Mouse (Mus musculus) layer of hippocampus, adult 9-10 months (tissue): Measurements from ENCODE around the gene Mboat7.

Experiments
- DNase-seq: peaks from one replicate; pipeline ENCODE4 v3.0.0; 2022; ENCODE audit warnings: low spot score

Mboat7 gene

DNA sequence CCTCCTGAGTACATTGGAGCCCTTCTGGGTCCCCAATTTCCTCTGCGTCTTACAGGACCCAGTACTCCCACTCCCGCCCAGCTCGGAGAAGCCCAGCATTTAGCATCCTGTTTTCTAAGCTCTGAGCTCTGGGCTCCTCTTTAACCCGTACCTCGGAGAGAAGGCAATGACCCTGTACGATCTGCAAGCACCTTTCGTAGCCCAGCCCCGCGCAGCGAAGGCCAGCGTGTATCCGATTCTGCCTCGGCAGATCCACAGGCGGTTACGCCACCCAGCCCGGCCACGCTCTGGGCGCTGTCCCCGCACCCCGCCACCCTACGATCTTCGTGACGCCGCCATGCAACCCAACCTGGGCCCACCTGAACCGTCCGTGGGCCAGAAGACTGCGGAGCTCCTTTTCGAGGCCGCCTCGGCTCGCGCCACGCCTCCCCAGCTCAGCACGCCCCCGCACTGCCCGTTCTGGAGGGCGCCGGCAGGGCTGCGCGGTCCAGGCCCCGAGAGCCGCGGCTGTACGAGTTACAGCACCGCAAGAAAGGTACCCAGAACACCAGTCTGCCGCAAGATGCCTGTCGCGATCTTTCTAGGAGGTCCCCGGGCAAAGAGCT, 839 bp downstream of the Mboat7 start, which contains the start of gene Tsen34:
Tsen34 (plus strand) TSS at position 482 of the 605 bp plus-strand sequence.
- DNase-seq, result no peak

DNA sequence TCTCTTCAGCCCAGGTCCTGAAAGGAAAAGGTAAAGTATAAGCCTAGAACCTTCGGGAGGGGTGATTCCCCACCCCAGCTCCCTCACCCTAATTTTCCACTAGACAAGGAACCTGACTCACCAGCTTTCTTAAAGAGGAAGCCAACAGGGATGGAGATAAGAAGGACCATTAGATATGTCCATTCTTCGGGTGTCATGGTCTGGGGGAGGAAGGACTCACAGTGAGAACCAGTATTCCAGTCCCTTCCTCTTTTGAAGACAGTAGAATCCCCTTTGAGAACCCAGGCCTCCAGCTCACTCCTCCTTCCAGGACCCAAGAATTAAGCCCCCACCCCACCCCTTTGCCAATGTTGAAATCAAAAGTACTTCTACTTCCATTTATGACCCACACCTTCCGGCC, 1.4 kb downstream of the Mboat7 start:
- DNase-seq, result no peak

DNA sequence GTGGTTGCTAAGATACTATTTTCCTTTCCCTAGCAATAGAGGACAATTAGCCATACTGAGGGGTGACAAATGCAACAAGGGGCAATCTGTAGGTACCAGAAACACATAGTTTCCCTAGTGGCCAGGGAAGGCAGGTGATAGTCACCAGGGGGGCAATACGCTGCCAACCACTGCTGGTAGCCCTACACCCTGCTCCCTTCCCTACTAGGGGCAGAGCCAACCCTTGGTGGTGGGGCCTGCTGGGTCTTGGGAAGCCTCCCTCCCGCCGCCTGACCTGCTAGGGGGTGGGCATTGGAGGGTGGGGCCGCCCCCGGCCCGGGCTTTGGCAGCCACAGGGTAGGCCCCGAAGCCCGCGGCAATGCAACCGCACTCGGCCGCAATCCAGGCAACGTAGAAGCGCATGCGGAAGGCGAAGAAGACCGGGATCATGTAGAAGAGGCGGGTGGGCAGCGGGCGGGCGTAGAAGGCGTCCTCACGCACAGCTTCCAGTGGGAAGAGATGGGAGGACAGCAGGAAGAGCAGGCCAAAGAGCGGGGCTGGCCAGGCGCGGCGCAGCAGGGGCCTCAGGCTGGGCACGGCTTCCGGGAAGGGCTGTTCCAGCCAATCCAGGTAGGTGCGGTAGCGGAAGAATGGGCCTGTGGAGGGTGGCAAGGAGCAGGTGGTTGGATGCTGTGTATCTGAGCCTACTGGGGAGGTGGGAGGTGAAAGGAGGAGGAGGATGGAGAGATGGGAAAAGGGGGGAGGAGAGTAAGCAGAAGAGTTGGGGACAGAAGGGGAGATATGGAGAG, 7.7 kb downstream of the Mboat7 start:
- DNase-seq, result no peak

DNA sequence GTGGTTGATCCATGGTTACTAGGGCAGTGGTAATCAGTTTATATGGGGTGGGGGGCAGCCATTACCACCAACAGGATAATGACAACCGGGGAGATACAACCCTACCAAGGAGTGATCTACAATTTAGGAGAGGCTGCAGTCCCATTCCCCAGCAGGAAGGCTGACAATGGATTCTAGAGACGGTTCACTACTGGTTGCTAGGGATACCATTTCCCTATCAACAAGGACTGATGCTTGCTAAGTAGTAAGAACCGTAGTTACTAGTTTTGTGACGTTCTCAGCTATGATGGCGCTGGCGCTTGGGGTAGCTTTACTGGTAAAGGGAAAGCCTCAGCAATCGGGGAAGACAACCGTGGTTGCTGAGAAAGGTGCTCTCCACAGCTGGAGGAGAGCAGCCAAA, 8.6 kb downstream of the Mboat7 start:
- DNase-seq, result no peak

DNA sequence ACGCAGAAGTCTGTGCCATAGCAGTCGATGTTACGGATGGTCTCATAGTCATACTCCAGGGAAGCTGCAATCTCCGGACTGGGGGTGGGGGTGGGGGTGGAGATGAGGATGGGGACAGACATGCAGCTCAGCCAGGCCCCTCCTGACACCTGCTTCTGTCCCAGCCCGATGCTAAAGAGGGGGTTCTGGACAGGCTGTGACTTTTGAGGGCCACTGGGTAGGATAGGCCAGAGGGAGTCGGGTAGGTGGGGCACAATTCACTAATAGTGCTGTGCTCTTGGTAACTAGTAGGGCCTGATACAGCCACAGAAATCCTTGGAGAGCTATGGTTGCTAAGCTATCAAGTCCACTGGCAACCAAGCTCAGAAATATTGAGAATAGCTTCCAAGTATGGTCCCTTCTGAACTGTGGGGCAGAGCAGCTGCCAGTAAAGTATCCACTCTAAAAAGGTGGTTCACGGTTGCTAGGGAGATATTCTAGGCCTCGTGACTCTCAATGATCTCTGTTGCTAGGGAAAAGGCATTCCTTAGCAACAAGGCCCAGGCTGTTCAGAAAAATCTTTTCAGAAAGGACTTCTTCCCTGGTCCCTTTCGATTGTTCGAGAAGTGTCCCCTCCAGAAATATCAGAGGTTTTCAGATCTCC, 9.3 kb downstream of the Mboat7 start:
- DNase-seq, result no peak

DNA sequence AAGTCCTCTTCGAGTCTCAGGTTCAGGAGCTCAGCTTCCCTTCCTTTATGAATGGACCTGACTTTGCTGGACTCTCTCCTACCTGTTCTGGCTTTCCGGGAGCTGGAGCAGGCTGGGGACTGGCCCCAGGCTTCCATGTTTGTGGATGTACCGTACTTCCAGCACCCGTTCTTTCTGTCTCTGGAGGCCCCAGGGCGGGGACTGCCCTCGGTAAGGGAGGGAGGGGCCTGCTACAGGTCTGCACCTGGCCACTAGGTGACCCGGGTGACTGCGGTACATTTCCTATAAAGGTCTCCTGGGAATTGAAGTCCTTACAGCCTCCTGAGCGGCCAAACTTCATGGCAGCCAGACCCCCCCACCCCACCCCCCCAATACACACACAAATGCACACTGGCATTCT, 16.0 kb downstream of the Mboat7 start, which contains the start of gene Tmc4:
Tmc4 (minus strand) TSS at position 212 of the 400 bp plus-strand sequence.
- DNase-seq, result no peak

DNA sequence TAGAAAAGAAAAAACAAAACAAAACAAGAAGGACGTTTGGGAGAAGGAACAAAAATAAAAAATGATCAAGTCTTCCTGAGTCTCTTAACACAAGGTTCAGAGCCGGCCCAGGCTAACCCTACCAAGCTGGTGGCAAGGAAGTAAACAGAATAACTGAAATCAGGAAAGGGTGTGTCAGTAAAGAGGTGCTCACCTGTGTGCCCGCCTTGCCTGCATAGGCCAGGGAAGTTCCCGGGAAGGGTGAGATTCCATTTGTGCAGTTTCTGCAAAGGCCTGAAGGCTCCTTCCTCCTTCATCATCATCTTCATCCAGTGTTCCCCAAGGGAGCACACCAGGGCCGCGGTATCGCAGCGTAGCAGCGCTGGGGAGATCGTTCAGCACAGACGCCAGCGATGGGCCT, 17.0 kb downstream of the Mboat7 start:
- DNase-seq, result no peak

DNA sequence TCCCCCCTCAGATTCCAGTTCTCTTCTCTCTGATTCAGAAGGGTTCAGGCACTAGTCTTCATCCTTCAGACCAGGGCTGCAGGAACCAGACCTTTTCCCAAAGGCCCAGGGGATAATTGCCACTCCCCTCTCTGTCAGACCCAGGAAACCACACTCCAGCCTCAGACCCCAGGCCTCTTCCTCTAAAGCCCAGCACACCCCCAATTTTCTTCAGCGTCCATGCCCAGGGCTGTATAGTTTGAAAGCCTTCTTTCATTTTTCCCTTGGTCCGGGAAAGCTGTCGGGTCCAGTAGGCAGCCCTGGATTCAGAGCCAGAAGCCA, 18.1 kb downstream of the Mboat7 start:
- no peak for DNase-seq

DNA sequence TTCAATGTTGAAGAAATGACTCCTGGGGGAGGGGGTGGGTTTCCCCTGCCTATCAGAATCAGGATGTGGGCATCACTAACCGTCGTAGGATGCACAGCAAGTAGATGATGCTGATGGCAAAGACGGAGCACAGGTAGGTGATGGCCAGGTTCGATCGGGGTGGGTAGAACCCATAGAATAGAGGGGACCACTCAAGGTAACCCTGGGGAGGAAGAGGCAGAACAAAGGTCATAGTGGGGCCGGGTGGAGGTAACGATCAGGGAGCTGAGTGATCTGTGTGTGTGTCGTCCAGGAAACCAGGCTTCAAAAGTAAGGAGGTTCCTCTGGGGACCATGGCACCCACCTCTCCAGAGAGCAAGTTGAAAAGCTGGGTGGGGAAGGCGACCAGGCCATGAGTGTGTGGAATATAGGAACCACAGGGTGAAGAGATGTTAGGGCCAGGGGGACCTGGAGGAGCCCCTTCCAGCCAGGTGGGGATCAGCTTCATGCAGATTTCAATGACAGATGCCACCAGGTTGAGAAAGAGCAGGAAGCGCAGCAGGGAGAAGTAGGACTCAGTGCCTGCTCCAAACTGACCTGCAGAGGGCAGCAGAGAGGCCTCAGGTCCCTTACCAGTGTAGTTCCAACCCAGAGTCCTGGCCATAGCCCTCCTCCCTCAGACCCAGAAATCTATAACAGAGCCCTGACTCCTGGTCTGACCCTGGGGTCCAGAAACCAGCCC, 18.7 kb downstream of the Mboat7 start:
- DNase-seq, result peak; percentile 68

DNA sequence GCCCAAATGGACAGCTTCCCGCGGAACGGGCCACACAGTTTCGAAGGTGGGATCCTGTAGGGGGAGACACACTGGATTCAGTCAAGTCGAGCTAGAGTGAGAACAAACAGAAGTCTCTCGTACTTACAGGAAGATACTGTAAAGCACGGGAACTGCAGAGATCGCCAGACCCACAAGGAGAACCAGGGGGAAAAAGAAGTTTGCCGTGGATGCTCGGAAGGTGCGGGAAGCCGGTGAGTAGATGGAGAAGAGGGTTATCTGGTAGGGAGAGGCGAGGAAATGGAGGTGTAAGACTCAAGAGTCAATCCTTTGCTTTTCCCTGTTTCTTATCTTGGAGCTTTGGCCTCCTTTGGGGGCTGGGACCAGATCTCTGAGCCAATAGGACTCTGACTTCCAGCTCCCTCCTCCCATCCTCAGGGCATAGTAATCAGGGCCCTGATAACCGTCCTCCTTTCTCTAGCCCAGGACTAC, 26.4 kb downstream of the Mboat7 start:
- DNase-seq, result no peak

DNA sequence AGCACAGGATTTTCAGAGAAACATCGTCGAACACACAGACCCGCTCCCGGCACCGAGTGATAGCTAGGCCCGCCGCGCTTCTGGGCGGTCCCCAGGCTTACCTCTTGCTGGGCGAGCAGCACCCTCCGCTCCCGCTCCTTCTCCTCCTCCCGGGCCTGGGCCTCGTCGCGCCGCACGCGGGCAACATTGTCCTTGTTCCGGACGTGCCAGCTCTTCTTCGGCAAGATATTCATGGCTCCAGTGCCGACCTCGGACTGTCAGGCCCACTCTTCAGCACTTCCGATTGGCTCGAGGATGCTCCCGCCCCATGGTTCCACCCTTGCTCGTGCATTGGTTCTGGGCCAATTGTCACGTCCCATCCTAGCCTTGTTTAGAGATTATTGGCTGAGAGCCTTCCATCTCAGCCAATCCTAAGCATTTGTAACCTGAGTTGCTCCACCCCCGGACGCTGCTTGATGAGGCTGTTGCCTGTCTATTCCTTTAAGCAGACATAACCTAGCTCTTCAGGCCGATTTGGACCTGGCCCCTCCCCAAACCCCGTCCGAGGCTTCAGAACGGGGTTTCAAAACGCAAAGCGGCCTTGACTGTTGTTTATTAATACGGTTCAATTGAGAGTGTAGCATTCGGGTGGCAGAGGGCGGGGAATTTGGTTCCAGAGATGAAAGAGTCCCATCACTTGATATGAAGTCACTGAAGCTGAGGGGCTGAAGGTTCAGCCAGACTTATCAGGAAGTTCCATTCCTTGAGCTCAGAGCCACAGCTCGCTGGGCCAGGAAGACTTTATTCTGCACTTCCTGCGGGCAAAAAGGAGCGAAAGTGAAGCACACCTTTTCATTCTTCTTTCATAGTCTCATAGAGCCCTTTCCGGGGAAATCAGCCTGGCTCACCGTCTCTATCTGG, 27.9 kb downstream of the Mboat7 start, which contains the start of gene Leng1:
Leng1 (minus strand) TSS at position 626 of the 900 bp plus-strand sequence.
- peak; percentile 96 for DNase-seq

DNA sequence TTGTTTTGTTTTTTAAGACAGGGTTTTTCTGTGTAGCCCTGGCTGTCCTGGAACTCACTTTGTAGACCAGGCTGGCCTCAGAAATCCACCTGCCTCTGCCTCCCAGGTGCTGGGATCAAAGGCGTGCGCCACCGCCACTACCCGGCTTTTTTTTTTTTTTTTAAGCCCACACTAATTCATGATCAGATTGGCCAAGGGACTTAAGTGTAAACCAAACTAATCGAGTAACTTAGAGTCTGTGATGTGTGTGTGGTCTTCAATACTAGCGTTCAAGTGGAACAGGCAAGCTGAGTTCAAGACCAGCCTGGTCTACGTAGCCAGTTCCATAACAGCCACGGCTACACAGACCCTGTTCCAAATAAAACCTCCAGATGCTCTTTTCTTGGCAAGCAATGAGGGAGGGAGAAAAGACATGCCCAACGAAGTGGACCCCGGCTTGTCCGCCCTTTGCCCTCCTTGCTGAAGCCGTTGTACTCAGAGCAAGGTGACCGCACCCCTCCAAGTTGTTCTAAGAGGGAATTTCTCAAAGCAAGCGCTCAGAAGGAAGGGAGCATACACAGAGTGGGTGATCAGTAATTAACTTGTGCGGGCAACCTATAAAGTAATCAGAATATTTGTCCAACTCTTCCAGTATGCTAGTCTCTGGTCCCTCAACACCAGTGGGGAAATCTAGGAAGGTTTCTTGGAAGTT, 28.7 kb downstream of the Mboat7 start:
- DNase-seq, result no peak

DNA sequence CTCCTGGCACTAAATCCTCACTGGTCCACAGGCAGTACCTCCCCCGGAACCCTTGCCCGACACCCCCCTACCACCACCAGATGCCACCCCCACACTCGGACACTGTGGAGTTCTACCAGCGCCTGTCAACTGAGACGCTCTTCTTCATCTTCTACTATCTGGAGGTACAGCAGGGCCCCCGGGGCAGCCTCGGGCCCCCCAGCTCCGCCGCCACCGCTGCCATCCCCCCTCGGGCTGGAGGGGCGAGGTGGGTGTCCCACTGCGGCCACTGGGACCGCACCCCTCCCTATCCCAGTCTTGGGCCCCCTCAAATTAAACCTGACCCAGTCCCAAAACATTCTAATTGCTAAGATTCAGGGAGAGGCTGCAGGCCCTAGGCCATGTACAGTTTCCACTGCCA, 34.7 kb downstream of the Mboat7 start:
- no peak for DNase-seq

DNA sequence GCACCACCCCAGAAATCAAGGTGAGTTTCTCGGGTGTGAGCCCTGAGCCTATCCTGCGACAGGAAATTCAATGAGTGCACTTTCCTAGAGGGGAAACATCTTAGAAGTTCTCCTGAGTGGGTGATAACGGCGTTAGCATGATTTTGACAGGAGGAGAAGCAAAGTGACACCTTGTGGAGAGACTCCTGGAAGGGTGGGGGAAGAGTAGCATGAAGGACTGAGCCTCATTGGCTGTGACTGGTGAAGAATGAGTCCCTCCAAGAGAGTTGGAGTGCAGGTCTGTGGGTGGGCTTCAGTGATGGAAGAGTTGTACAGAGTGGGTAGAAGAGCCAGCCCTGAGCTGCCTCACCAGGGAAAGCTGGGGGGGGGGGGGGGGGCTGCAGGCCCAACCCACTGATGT, 36.4 kb downstream of the Mboat7 start:
- DNase-seq, result no peak

DNA sequence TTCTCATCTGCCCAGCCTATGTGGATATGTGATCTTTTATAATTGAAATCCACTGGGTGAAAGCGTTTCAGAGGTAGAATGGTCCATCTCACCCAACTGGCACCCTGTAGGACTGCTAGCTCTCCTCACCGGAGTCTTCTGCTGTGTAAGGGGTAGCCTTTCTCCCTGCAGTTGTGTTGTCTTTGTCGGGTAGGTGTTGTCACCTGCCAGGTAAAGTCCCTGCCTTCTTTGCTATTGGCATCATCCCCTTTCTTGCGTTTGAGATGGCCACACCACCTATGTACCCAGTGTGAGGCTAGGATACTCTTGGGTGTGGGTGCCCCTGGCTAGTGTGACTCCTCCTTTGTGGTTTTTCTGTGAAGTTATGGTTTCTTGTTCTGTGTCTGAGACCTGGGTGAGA, 46.7 kb downstream of the Mboat7 start:
- DNase-seq, result no peak

DNA sequence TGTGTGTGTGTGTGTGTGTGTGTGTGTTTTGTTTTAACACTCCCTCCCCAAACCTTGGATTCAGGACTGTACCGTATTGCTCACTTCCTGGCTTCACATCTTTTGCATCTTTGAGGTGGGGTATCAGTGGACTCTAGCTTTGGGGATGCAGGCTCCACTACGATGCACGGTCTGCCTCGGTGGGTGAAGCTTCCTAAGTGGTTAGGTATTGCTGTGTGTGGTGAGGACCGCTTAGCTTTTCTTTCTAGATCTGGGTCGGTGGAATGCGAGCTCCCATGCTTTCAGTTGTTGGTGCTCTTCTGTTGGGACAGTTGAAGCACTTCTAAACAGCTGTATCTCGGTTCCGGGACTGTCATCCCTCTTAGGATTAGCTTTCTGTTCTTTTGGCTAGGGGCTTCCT, 47.1 kb downstream of the Mboat7 start:
- DNase-seq, result no peak

DNA sequence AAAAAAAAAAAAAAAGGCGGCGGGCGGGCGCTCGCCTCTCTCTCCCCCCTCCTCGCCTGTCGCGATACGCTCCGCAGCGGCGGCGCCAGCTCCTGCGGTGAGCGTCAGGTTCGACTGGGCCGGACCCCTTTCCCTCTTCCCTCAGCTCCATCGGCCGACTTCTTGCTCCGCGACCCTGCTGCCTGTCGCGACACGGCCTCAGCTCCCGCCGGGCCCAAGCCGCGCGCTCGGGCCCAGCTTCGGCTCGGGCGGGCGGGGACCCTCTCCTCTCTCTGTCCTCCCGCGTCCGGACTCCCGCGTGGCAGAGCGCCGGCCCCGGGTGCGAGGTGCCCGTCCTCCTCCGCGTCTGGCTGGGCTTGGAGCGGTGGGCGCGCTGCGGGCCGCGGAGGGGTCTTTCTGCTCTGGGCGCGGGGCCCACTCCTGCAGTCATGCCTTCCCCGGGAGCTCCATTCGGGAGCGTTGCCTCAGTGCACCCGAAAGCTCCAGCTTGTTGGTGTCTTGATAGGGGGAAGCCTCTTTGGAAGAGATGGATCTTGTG, 47.8 kb downstream of the Mboat7 start:
- no peak for DNase-seq

DNA sequence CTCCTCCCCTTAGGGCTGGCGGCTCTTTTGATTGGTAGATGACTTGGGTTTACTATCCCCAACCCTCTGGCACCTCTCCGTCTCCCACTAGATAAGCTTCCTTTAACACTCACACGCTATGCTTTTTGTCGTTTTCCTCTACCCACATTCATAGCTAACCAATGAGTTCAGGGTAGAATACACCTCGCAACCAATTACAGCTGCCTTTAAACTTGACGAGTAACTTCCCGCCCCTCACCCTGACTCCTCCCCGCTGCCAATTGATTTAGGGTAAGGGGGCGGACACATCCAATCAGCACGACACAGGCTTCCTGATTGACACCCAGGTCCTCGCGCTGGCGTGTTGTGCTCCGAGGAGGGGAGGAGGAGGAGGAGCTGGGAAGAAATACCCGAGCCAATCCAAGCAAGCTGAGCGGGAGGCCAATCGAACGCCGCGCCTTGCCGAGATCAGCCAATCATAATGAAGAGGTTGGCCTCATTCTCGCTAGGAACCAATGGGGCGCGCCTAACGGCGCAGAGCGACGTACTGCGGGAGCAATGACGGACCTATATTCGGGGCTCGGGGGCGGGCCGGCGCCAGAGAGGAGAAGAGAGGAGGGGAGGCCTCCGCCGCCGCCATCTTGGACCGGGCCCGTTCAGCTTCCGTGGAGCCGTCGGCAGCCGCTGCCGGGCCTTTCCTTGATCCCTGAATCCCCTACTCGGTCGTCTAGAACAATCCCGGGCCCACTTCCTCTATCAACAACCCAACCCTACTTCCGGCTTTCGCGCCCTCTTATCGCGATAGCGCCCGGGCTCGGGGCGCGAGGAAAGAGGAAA, 48.4 kb downstream of the Mboat7 start, which contains the start of gene Cnot3:
Cnot3 (plus strand) TSS at position 597 of the 816 bp plus-strand sequence.
- peak; percentile 98 for DNase-seq

DNA sequence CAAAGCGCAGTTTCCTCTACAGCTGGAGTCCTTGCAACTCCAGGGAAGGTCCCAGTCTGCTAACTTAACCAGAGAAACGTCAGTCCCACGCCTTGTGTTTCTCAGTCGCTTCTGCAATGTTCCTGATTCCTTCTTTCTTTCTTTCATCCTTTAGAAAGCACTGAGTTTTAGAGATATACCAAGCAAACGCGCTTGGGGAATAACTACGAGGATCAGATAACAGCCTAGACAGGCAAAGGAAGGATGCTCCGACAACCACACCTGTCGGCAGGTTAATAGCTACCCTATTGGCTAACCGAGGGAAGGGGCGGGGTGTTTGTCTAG, 49.0 kb downstream of the Mboat7 start:
- DNase-seq, result no peak

DNA sequence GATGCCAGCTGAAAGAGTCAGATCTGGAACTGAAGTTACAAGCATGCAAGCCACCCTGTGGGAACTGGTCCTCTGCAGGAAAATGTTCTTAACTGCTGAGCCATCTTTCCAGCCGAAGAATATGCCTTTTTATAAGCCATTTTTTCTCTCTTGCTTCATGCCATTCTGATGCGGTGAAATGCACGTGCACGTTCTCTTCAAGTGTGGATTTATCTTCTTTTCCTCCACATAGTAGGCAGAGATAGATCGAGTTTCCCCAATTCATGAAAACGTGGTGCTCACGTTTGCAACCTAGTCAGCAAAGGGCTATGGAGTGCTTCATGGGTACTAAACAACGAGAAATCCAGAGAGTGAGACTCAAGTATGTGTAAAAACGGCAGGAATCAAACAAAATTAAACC, 49.5 kb downstream of the Mboat7 start:
- no peak for DNase-seq
